In genomic region chr16:14242553-14242952, GRCm38 (mm10) we compare ENCODE assay signal across 10 mouse cellular contexts. TPM values are rescaled to one million over a fixed set of nuclear protein-coding genes. Genes with fewer than 3 reads are reported as not detected.
A peak's percentile ranks its signal among the peaks of the same experiment; 100 is the strongest.
DNase-seq lines count a peak whose midpoint lies in the region; ATAC-seq and TF ChIP-seq lines count a peak whose summit lies in the region.
"Had no signal": no experiment of that assay in that cellular context is flagged by ENCODE, and none has a peak within 500 bp of the region (broad histone marks: within the 10 kb centered on the region; RNA-seq: fewer than 3 reads in every experiment).

No protein-coding gene starts in this region.

- ATAC-seq in heart, embryonic 12.5 days (ENCODE audit: insufficient number of reproducible peaks, low FRiP score) = no peak
- ATAC-seq in granulocyte monocyte progenitor cell, adult 5-6 weeks (replicated peaks; ENCODE audit: poor library complexity, severe bottlenecking) = peak; percentile 53; the same call in 1 of the 2 replicates
- ATAC-seq in heart, embryonic 11.5 days (replicated peaks; ENCODE audit: insufficient number of reproducible peaks, low FRiP score, low TSS enrichment) = no peak
- ATAC-seq: inflammation-experienced regulatory T-cells, adult 6 months had no signal

- intact Hi-C loops in heart, adult 2 months (cut with DNase I) = no loop called here
- intact Hi-C loops in heart, postnatal 25 days (cut with DNase I) = no loop called here

- H3K4me2 ChIP-seq in heart, embryonic 12.5 days = no peak overlapping the region
- H3K4me2 ChIP-seq in heart, embryonic 11.5 days = no peak overlapping the region

- H3K36me3 ChIP-seq in heart, adult 2 months (ENCODE audit: control insufficient read depth, insufficient read depth, low read length) = no peaks in the 10 kb centered on the region
- no peaks in the 10 kb centered on the region for H3K36me3 ChIP-seq in heart, embryonic 12.5 days
- no peaks in the 10 kb centered on the region for H3K36me3 ChIP-seq in thymus, adult 2 months (ENCODE audit: control insufficient read depth, insufficient read depth, low read length)
- H3K36me3 ChIP-seq in heart, embryonic 11.5 days (ENCODE audit: control insufficient read depth, insufficient read depth, low read length) = no peaks in the 10 kb centered on the region

- H3K79me2 ChIP-seq in heart, adult 2 months (replicated peaks; ENCODE audit: control insufficient read depth, insufficient read depth, low read length) = no peaks in the 10 kb centered on the region

- no peak for TF ChIP-seq EP300 in heart, adult 2 months (IDR thresholded peaks at IDR 0.05; ENCODE audit: insufficient read depth, low read depth, low read length)

- no peaks in the 10 kb centered on the region for H3K4me1 ChIP-seq in heart, adult 2 months (ENCODE audit: control insufficient read depth, insufficient read depth, low read length)
- no peaks in the 10 kb centered on the region for H3K4me1 ChIP-seq in heart, embryonic 12.5 days (replicated peaks)
- no peaks in the 10 kb centered on the region for H3K4me1 ChIP-seq in thymus, adult 2 months (replicated peaks; ENCODE audit: control insufficient read depth, insufficient read depth, low read length)
- 0 out of 2 replicates have a peak, but pooled peaks cover 3% of the 10 kb centered on the region for H3K4me1 ChIP-seq in heart, embryonic 11.5 days (ENCODE audit: control insufficient read depth, insufficient read depth, low read length)

- no peak overlapping the region for H3K27ac ChIP-seq in heart, adult 2 months
- no peak overlapping the region for H3K27ac ChIP-seq in heart, embryonic 12.5 days (ENCODE audit: poor library complexity, severe bottlenecking)
- no peak overlapping the region for H3K27ac ChIP-seq in thymus, adult 2 months (ENCODE audit: control insufficient read depth, insufficient read depth, low read length)
- no peak overlapping the region for H3K27ac ChIP-seq in heart, embryonic 11.5 days (ENCODE audit: low read depth, low read length)
- H3K27ac ChIP-seq: macrophage had no signal

- H3K4me3 ChIP-seq in heart, adult 2 months = no peak overlapping the region
- H3K4me3 ChIP-seq in heart, embryonic 12.5 days = no peak overlapping the region
- no peak overlapping the region for H3K4me3 ChIP-seq in thymus, adult 2 months (ENCODE audit: control insufficient read depth, insufficient read depth, low read length)
- no peak overlapping the region for H3K4me3 ChIP-seq in heart, embryonic 11.5 days (ENCODE audit: low read depth, low read length)

- H3K9me3 ChIP-seq in heart, embryonic 12.5 days (replicated peaks) = no peaks in the 10 kb centered on the region
- H3K9me3 ChIP-seq in heart, embryonic 11.5 days (replicated peaks; ENCODE audit: control insufficient read depth, low read length) = no peaks in the 10 kb centered on the region

- no peak for TF ChIP-seq POLR2A in heart, adult 2 months (IDR thresholded peaks at IDR 0.05; ENCODE audit: insufficient read depth, low read depth, low read length)
- TF ChIP-seq POLR2A in thymus, adult 2 months (IDR thresholded peaks at IDR 0.05; ENCODE audit: control insufficient read depth, extremely low read depth, insufficient read depth, low read length, poor library complexity) = no peak

- no peak for DNase-seq in heart, adult 2 months
- DNase-seq in thymus, adult 2 months = peak; percentile 15
- no peak for DNase-seq in thymus, adult 18-20 months
- DNase-seq in urinary bladder, adult 2 months (ENCODE audit: low spot score) = no peak
- DNase-seq in heart, postnatal 25 days (ENCODE audit: low spot score) = no peak

- H3K9ac ChIP-seq in heart, adult 2 months (ENCODE audit: low read depth, low read length) = no peak overlapping the region
- no peak overlapping the region for H3K9ac ChIP-seq in heart, embryonic 12.5 days
- H3K9ac ChIP-seq in heart, embryonic 11.5 days (ENCODE audit: low read depth, low read length) = no peak overlapping the region

- no peaks in the 10 kb centered on the region for H3K27me3 ChIP-seq in heart, adult 2 months (ENCODE audit: control insufficient read depth, insufficient read depth, low read length)
- H3K27me3 ChIP-seq in heart, embryonic 12.5 days (replicated peaks) = peaks cover 91% of the 10 kb centered on the region
- H3K27me3 ChIP-seq in thymus, adult 2 months (ENCODE audit: control insufficient read depth, insufficient read depth, low read length) = no peaks in the 10 kb centered on the region
- peaks cover 80% of the 10 kb centered on the region for H3K27me3 ChIP-seq in heart, embryonic 11.5 days (ENCODE audit: control insufficient read depth, insufficient read depth, low read length)

- WGBS in heart, adult 2 months = 25% methylated on average over 2 of the region's 2 CpGs
- WGBS in heart, embryonic 12.5 days = 29% methylated on average over 2 of the region's 2 CpGs
- WGBS in thymus, adult 2 months = 56% methylated on average over 2 of the region's 2 CpGs
- WGBS in heart, embryonic 11.5 days (ENCODE audit: insufficient replicate concordance) = 29% methylated on average over 2 of the region's 2 CpGs

- peak; percentile 54 for TF ChIP-seq CTCF in heart, adult 2 months (IDR thresholded peaks at IDR 0.05)
- TF ChIP-seq CTCF in thymus, adult 2 months (IDR thresholded peaks at IDR 0.05; ENCODE audit: borderline replicate concordance, control insufficient read depth, extremely low read depth, insufficient read depth, low read length, poor library complexity) = no peak

RNA-seq across cellular contexts. Expression of gene Myh11, which starts 48.6 kb away (rescaled TPM):
- total RNA-seq in heart, adult 2 months (2021) = 10 to 100 TPM; 31.7 to 34.4 TPM
- 16.9 and 18.3 TPM in 2 replicates for polyA plus RNA-seq in heart, adult 2 months (2012; rRNA removed)
- polyA plus RNA-seq in heart, embryonic 12.5 days (2016; fragmentation: Nextera tagmentation; extraction: Ambion mirVana) = 0.74 and 1.8 TPM in 2 replicates
- polyA plus RNA-seq in thymus, adult 2 months (2012; rRNA removed) = 5.0 and 5.2 TPM in 2 replicates
- not detected in 2 replicates for total RNA-seq in granulocyte monocyte progenitor cell, adult 5-6 weeks (2014; fragmentation: Nextera tagmentation)
- not detected in 2 replicates for total RNA-seq in granulocyte monocyte progenitor cell, adult 5-6 weeks (2017)
- 1,679 and 3,228 TPM in 2 replicates for polyA plus RNA-seq in urinary bladder, adult 2 months (2012; rRNA removed)
- 10 to 100 TPM; 19.5 to 30.0 TPM for total RNA-seq in heart, postnatal 25 days (2021)
- 1.5 and 1.8 TPM in 2 replicates for polyA plus RNA-seq in heart, embryonic 11.5 days (2014; fragmentation: Nextera tagmentation; extraction: Ambion mirVana)
- polyA plus RNA-seq: macrophage had no signal

Comparison
In these comparisons a context has a peak if more than half of its experiments do, and no peak if none do; other contexts are left out.
1. RNA of gene Myh11, which starts 48.6 kb away (polyA plus RNA-seq): 1,679 to 3,228 TPM in urinary bladder, adult 2 months; 16.9 to 18.3 TPM in heart, adult 2 months, 5.0 to 5.2 TPM in thymus, adult 2 months, 1.5 to 1.8 TPM in heart, embryonic 11.5 days and 0.74 to 1.8 TPM in heart, embryonic 12.5 days; every median in the first group is over 10 times any median in the second.